Mouse (Mus musculus) left cerebral cortex, adult 11 months (tissue): Measurements from ENCODE around the gene Rsf1.

Experiments used
- DNase-seq: peaks from one replicate; pipeline ENCODE4 v3.0.0; 2022; ENCODE audit warnings: low spot score

Rsf1 gene

DNA sequence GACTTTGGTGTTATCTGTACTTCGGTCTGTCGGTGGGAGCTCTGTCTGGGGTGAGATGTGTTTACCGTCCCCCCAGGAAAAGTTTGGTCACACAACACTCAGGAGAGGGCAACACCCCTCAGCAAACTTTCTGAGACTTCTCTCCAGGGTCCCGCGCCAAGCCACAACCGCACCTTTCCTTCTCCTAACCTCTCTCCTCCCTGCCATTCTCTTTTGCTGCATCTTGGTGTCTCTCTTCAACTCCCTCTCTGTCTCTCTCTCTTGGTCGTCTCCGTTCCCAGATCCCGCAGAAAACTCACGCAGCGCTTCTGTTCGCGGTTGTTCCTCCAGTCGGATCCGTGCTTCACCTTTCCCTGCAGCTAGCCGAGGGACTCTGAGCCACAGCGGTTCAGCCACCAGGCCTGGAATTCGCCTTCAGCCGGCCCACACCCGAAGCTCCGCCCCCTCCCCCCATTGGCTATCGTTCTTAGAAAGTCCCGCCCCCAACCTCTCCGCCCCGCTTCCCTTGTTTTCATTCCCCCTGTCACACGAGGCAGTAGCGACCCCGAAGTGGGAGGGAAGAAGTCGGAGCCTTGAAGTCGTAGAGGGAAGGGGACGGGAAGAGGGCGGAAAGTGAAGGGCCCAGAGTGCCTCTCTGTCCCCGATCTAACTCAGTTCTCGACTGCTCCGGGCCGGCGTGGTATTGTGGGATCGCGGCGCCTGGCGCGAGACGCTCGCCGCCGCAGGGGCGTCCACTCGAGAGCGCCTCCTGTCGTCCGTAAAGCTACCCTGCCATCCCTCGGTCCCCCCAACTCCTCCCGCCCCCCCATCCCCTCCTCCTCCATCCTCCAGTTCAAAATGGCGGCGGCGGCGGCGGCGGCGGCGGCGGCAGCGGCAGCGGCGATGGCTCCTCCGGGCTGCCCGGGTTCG lies at the start of gene Rsf1, which contains the start of gene Aamdc:
TSS of gene Rsf1 (plus strand) at position 823 of the 909 bp plus-strand sequence.
TSS of gene Aamdc (minus strand) at position 431 of the 909 bp plus-strand sequence.
- DNase-seq: peak; percentile 92

DNA sequence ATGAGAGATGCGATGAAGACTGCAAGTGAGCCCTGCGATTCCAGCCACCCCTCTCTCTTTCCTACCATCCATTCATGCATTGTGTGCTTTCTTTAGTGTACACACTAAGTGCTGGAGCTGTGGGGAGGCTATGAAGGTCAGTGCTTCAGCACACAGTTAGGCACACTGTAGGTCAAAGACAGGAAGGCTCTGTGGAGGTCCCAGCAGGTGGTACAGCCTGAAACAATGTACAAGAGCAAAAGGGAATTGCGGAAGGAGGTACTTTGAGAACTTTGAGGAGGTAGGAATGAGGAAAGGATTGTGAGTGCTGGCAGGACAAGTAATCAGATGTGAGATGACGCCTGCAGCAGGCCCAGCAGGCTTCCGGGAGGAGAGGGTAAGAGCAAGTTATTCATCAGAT lies 44.2 kb upstream of the Rsf1 start:
- no peak for DNase-seq

DNA sequence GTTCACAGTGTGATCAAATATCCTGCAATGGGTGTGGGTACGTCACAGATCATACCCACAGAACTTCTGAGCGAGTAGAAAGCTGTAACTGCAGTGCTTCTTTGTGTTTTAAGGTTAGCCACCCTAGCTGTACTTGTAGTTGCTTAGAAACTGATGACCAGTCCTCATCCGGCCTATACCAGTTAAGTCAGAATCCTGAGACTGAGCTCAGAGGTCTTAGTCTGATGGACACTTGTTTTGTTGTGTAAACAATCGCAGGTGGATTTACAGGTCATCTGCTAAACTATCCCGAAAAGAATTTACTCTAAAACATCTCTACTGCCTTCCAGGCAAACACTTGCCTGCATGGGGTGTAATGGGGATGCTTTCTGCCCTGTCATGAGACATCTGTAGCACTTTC lies 43.1 kb upstream of the Rsf1 start:
- DNase-seq: no peak

DNA sequence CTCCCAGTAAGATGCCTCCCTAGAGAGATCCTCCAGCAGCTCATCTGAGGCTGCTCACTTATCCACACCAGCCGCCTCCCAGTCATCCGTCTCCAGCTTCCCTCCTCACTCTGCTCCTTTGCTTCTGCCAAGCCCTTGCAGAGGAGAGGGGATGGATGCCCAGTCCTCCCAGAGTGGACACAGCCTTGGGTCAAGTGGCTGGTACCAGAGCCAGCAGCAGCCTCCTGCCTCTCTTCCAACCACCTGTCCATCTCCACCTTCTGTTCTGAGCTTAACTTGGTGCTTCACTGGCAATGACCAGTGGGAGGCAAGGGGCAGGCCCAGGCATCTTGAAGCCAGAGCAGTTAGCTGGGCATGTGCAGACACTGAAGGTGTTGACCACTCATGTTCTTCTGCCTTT lies 33.2 kb upstream of the Rsf1 start:
- no peak for DNase-seq

DNA sequence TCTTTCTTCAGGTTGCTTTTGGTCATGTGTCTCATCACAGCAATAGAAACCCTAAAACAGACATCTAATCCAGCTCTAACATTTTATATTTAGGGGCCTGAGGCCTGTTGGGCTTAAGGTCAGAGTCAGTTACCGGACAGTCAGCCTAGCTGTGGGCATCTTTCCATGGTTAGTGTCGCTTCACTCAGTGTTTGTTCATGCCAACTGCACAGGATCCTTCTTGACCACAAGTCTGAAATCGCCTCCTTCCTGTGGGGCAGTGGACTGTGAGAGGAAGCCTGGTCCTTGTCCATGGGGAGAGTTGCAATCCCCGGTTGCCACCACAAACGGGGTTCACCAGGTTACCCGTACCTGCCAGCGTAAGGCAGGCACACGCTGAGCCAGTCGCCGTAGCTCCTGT lies 30.4 kb upstream of the Rsf1 start:
- DNase-seq: no peak

DNA sequence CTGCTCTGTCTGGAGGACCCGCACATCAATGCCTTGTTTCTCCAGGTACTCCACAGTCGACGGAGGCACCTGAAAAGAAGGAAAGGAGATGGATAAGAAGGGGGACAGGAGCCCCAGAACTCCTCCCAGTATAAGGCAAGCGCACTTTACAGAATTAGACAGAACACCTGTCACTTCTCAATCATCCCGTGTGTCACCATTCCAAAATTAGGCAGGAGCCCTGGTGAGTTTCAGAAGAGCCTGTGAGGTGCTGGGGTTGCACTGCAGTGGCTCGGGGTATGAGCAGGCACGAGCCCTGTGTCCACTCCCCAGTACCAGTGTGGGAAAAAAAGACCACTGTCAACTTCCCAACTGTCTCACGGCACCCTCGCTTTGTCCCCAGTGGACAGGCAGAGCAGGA lies 29.0 kb upstream of the Rsf1 start:
- no peak for DNase-seq

DNA sequence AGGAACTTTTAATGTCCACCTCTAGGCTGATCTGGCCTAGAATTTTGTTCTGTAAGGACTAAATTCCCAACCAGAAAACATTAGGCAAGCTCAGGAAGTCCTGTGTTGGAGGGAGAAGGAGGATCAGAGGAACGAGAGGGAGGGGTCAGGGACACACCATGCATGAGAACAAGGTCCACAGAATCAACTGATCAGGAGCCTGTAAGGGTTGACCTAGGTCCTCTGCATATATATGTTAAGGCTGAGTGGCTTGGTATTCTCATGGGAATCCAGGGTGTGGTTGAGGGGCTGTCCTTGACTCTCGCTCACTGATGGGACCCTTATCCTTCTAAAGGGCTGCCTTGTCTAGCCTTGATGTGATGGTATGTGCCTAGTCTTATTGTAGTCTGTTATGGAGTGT lies 16.1 kb upstream of the Rsf1 start:
- no peak for DNase-seq

DNA sequence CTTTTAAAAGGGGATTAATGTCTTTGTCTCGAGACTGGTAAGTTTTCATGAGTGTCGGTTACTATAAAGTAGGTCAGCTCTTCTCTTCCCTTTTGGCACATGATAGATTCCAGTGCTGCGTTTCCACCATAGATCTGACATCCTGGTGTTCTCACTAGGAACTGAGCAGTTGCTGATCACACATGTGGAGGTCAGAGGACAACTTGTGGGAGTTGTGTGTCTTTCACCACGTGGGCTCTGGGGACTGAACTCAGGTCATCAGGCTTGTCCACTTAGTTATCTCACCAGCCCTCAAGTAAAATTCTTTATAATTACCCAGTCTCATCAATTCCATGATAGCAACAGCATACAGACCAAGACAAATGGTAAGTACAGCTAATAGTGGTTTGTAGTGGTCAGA lies 10.3 kb upstream of the Rsf1 start:
- no peak for DNase-seq

DNA sequence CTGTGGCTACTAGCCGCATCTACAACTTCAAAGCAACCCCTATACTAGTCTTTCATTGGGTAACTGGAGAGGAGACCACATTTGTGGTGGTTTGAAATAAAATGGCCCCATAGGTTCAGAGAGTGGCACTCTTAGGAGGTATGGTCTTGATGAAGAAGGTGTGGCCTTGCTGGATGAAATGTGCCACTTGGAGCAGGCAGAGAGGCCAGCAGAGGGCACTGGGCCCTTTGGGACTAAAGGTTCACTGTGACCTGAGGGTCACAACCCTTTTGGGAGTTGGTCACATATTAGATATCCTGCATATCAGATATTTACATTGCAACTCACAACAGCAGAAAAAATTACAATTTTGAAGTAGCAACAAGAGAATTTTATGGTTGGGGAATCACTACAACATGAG lies 9.3 kb upstream of the Rsf1 start:
- no peak for DNase-seq

DNA sequence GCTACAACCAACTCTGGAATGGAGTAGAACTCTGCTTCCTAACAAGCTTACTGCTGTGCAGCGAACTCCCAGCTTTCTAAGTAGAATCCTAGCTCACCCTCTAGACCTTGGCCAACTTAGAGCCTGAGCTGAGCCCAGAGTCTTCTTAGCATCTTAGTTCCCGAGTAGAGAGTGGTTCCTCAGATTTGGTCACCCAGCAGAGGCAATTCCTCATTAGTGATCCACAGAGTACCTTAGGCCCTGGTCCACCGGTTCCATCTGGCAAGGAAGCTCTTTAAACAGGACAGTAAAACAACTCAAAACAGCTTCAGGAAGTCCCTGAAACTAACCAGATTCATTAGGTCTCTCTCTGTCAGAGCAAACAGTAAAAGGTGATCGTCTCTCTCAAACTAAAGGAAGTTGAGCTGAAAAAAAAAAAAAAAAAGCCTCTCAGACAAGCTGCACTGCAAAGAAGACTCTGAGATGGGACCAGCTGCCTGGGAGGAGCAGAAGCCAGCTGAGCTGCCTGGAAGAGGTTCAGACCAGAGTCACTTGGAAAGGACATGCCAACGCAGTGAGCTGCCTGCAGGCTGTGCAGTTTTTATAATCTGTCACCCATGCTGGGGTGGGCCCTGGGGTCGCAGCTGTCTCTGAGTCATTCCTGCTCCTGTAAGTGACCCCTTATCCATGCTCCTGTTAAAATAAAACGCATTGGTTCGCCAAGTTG lies 1.2 kb upstream of the Rsf1 start:
- peak; percentile 21 for DNase-seq

DNA sequence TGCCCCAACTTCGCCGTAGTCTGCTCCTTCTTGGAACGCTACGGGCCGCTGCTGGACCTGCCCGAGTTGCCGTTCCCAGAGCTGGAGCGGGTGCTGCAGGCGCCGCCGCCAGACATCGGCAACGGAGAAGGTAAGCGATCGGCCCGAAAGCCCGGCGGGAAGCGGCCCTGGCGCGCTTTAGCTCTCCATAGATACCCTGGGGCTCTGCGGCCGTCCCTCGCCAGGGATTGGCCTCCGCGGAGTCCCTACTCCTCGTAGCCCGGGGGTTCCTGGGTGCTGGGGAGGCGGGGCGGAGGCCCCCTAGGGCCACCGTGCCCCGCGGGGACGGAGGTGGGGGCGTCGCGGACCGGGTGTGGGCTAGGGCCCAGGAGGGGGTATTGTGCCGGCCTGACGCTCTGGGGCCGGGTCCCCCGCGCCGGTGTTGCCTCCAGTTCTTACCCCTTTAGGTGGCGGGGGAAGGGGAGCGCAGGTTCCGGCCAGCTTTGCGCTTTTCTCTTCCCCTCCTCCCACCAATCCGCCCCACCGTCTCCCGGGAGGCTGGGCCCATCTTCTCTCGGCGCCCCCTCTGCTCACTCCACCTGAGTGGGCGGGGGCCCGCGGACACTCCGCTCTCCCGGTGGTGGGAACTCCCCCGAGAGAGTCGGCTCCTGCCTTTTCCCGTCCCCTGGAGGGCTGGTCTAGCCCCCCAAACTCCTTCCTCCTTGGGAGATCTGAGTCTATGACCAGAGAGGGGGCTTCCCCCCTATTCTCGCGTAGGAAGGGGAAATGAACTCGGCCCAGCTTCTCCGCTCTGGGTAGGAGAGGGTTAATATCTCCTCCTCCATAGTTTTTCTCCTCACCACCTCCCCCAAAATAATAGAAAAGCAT lies 520 bp downstream of the Rsf1 start:
- DNase-seq: peak; percentile 31

DNA sequence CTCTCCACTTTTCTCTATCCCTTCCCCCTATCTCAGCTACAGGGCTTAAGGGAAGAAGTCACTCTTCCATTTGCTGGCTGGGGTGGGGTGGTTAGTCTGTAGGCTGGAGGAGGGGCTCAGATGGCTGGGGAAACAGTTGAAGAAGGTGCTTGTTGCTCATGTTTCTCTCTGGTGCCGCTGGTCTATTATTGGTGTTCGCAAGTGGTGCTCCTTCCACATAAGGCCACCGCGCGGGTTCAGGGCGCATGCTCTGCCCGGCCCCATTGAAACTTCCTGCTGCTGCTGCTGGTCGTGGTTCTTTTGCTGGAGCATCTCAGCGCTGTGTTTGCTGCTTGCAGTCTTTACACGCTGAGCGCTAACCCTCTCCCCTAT lies 1.1 kb downstream of the Rsf1 start:
- peak; percentile 71 for DNase-seq

DNA sequence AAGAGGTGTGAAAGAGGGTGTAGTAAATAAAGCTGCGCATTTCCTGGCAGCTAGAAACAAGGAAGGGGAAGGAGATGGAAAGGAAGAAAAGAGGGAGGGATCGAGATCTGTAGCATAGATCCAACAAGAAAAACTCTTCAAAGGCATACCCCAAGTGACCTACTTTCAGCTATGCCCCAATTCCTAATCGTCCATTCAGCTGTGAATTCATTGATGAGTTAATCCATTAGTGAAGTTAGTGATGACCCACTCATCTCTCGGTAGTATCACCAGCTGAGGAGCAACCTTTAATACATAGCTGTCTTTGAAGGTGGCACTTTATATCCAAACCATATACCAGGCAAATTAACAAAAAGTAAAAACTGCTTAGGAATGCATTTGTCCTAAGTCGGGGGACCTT lies 8.8 kb downstream of the Rsf1 start:
- DNase-seq: no peak

DNA sequence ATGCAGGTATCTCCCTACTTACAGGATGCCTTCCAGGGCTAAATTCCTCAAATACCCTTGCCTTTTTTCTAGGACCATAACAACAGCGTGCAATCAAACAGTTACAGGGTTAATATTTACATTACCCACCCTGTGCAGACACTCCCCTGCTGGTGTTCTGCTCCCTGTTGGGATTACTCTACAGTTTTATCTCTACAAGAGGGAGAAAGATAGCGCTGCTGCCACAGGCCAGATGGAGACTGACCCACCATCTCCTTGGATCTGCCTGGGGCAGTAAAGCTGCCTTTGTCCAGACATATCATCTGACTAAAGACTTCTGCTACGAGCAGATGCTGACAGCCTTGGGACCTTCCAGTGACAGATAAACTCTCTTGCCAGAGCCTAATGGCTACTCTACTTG lies 10.8 kb downstream of the Rsf1 start:
- no peak for DNase-seq

DNA sequence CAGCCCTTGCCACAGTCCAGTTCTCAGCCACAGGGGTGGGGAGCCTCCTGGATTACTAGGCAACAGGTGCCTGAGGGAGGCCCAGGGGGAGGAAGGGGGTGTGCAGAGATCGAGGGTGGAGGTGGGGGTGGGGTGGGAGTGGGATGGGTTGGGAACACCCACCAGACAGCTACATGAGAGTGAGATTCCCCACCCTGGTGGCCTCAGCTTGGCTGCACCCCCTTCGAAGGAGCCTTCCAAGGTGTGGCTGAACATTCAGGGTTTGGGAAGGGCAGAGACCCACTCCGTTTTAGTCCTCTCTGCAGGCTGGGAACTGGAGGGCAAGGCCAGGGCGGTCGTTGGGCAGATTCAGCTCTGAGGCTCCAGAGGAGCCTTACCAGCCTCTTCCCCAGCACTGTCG lies 11.6 kb downstream of the Rsf1 start:
- DNase-seq: no peak

DNA sequence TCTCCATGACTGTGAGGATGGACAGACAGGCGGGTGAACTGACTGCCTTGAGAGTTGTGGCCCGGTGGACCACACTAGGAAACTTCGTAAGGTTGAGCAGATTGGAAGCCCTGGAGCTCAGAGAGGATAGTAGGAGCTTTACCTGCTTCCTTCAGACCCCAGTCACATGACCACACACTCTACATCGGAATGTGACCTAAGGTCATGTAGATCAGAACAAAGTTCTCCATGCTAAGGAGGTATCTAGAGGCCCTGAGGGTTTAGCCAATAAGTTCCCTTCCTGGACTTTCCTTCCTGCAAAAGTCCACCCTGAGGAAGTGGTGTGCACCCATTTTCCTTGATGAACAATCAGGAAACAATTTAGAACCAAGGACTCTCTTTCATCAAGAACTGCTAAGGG lies 12.7 kb downstream of the Rsf1 start:
- DNase-seq: no peak

DNA sequence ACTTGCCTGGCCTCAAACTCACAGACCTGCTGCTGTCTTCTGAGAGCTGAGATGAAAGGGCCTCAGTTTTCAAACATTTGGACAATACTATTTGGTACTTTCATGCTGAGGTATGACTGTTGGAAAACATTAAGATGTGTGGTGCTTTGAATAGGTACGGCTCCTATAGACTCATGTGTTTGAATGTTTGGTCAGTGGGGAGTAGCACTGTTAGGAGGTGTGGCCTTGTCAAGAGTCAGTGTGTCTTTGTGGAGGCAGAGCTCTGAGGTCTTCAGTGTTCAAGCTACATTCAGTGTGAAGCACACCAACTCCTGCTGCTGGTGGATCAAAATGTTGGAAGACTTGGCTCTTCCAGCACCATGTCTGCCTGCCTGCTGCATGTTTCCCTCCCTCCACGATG lies 13.8 kb downstream of the Rsf1 start:
- no peak for DNase-seq

DNA sequence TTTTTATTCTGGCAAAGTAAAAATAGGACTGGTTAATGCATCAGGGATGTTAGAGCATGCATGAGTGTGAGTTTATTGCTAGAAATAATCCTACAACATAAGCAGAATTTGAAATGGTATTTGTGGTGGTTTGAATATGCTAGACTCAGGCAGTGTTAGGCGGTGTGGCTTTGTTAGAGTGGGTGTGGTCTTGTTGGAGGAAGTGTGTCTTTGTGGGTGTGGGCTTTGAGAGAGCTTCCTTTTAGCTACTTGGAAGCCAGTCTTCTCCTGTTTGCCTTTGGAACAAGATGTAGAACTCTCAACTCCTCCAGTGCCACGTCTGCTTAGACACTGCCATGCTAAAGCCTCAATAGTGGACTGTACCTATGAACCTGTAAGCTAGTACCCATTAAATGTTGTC lies 18.9 kb downstream of the Rsf1 start:
- no peak for DNase-seq

DNA sequence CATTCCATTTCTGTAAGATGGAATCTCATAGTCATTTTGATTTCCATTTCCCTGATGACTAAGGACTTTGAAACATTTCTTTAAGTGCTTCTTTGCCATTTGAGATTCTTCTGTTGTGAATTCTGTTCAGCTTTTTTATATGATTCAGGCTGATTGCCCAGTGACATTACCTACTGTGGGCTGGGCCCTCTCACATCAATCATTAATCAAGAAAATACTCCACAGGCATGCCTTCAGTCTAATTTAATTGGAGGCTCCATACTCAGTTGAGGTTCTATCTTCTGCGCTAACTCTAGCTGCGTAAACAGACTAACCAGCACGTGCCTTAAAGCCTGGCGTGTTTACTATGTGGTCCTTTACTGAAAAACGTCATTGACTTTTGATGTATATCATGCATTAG lies 41.7 kb downstream of the Rsf1 start:
- DNase-seq: no peak

DNA sequence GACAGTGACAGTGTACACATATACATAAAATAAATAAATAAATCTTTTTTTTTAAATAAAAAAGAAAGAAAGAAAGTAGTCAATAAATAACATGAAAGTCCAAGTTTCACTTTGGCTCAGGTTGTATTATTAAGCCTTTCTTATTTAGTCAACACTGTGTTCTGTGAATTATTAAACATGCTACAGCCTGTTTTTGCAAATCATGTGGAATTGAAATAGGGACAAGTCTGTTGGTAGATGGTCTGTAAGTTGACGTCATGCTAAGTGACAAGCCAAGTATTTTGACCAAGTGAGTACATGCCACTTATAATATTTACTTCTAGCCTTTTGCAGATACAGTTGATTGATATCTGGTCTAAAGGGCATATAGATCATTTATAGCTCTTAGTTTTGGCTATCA lies 43.0 kb downstream of the Rsf1 start:
- no peak for DNase-seq

DNA sequence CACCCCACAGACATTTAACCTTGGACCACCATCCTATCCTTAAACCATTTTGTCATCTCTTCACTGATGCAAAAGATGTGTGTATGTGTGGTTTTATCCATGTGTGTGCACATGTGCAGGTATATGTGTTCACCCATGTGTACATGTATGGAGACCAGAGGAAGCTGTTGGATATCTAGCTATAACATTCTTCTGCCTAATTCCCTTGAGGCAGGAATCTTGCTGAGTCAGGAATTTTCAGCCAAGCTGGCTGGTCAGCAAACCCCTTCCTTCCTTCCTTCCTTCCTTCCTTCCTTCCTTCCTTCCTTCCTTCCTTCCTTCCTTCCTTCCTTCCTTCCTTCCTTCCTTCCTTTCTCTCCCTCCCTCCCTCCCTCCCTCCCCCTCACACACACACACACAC lies 43.7 kb downstream of the Rsf1 start:
- no peak for DNase-seq

DNA sequence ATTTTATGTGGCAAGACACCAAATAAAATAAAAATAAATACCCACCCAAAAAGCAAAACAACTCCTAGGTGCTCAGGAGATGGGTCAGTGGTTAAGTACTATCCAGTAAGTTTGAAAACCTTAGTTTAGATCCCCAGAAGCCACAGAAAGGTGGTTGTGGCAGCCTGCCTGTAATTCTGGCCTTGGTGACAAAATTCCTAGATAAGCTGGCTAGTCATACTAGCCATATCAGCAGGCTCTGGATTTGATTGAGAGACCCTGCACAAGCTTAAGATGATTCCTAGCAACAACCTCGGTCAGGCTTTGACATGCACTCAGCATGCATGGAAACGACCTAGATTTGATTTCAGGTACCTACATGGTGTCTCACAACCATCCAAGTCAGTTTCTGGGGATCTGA lies 49.7 kb downstream of the Rsf1 start:
- DNase-seq: no peak

DNA sequence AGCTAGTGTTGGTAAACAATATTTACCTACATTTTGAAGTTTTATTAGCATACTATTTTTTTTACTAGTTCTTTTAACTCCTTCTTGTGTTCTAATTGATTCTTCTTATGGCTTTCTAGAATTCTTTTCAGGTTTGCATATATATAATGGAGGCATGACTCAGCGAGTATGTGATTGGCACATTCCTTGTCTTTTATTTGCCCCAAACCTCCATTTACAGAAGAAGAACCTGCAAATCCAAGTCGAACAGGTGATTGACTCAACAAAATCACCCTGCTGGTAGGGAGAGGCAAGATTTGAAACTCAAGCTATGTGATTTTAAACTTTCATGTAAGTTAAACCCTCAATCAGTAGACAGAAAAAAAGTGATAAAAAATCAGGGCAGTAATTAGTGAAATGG lies 51.6 kb downstream of the Rsf1 start:
- DNase-seq: no peak
